16 mouse cellular contexts compared by ENCODE assay signal in genomic region chr10:87740323-87740722, GRCm38 (mm10).
DNase-seq lines count a peak whose midpoint lies in the region; ATAC-seq and TF ChIP-seq lines count a peak whose summit lies in the region.
"Had no signal": no experiment of that assay in that cellular context is flagged by ENCODE, and none has a peak within 500 bp of the region (broad histone marks: within the 10 kb centered on the region; RNA-seq: fewer than 3 reads in every experiment).

No protein-coding gene starts in this region.

- no peak for TF ChIP-seq POLR2A in heart, adult 2 months (IDR thresholded peaks at IDR 0.05; ENCODE audit: insufficient read depth, low read depth, low read length)

- H3K4me2 ChIP-seq in heart, embryonic 11.5 days: no peak overlapping the region
- no peak overlapping the region for H3K4me2 ChIP-seq in intestine, embryonic 15.5 days (replicated peaks)
- H3K4me2 ChIP-seq: liver, embryonic 15.5 days; neural tube, embryonic 15.5 days had no signal

- no peak for TF ChIP-seq EP300 in heart, adult 2 months (IDR thresholded peaks at IDR 0.05; ENCODE audit: insufficient read depth, low read depth, low read length)

- no peak for ATAC-seq in heart, embryonic 11.5 days (replicated peaks; ENCODE audit: insufficient number of reproducible peaks, low FRiP score, low TSS enrichment)
- peak; percentile 72 for ATAC-seq in intestine, embryonic 15.5 days
- ATAC-seq: activated CD4-positive, CD25-positive, alpha-beta regulatory T cell, adult 4 months had no signal

- H3K27ac ChIP-seq in heart, adult 2 months: no peak overlapping the region
- no peak overlapping the region for H3K27ac ChIP-seq in heart, embryonic 11.5 days (ENCODE audit: low read depth, low read length)
- 0 out of 2 replicates have a peak overlapping the region, but pooled peaks have one; percentile 44 for H3K27ac ChIP-seq in intestine, embryonic 15.5 days
- H3K27ac ChIP-seq: hindbrain, embryonic 10.5 days; liver, embryonic 15.5 days; neural tube, embryonic 15.5 days had no signal

- TF ChIP-seq CTCF in heart, adult 2 months (IDR thresholded peaks at IDR 0.05): no peak

- no peaks in the 10 kb centered on the region for H3K79me2 ChIP-seq in heart, adult 2 months (replicated peaks; ENCODE audit: control insufficient read depth, insufficient read depth, low read length)

- H3K36me3 ChIP-seq in heart, adult 2 months (ENCODE audit: control insufficient read depth, insufficient read depth, low read length): no peaks in the 10 kb centered on the region
- H3K36me3 ChIP-seq in heart, embryonic 11.5 days (ENCODE audit: control insufficient read depth, insufficient read depth, low read length): no peaks in the 10 kb centered on the region
- H3K36me3 ChIP-seq in intestine, embryonic 15.5 days: no peaks in the 10 kb centered on the region
- H3K36me3 ChIP-seq: G1E; hindbrain, embryonic 10.5 days; liver, embryonic 15.5 days; neural tube, embryonic 15.5 days had no signal

- intact Hi-C loops in heart, adult 2 months (cut with DNase I): no loop called here

- DNase-seq in heart, adult 2 months: peak; percentile 22 to 25
- peak; percentile 2 for DNase-seq in R1 (ENCODE audit: low read depth, low spot score)
- DNase-seq in gastrocnemius, postnatal 10 days: peak; percentile 23
- no peak for DNase-seq in thymus, postnatal 4 days
- no peak for DNase-seq in spleen, postnatal 4 days (ENCODE audit: low spot score in 2 of 2)
- no peak for DNase-seq in right cerebral cortex, postnatal 25 days
- DNase-seq: cerebellum, postnatal 10 days; midbrain, embryonic 14.5 days; thymus, adult 18-20 months had no signal

- no peak overlapping the region for H3K4me3 ChIP-seq in heart, adult 2 months
- H3K4me3 ChIP-seq in heart, embryonic 11.5 days (ENCODE audit: low read depth, low read length): no peak overlapping the region
- no peak overlapping the region for H3K4me3 ChIP-seq in intestine, embryonic 15.5 days (replicated peaks)
- H3K4me3 ChIP-seq: hindbrain, embryonic 10.5 days; liver, embryonic 15.5 days; neural tube, embryonic 15.5 days had no signal

- no peaks in the 10 kb centered on the region for H3K9me3 ChIP-seq in heart, embryonic 11.5 days (replicated peaks; ENCODE audit: control insufficient read depth, low read length)
- H3K9me3 ChIP-seq in intestine, embryonic 15.5 days: no peaks in the 10 kb centered on the region
- H3K9me3 ChIP-seq: hindbrain, embryonic 10.5 days; liver, embryonic 15.5 days; neural tube, embryonic 15.5 days had no signal

- H3K4me1 ChIP-seq in heart, adult 2 months (ENCODE audit: control insufficient read depth, insufficient read depth, low read length): no peaks in the 10 kb centered on the region
- H3K4me1 ChIP-seq in heart, embryonic 11.5 days (ENCODE audit: control insufficient read depth, insufficient read depth, low read length): no peaks in the 10 kb centered on the region
- no peaks in the 10 kb centered on the region for H3K4me1 ChIP-seq in intestine, embryonic 15.5 days (replicated peaks)
- H3K4me1 ChIP-seq: hindbrain, embryonic 10.5 days; liver, embryonic 15.5 days; neural tube, embryonic 15.5 days had no signal

- WGBS in heart, adult 2 months: 71% methylated on average over 8 of the region's 8 CpGs
- 80% methylated on average over 8 of the region's 8 CpGs for WGBS in heart, embryonic 11.5 days (ENCODE audit: insufficient replicate concordance)
- 53% methylated on average over 8 of the region's 8 CpGs for WGBS in intestine, embryonic 15.5 days

- no peaks in the 10 kb centered on the region for H3K27me3 ChIP-seq in heart, adult 2 months (ENCODE audit: control insufficient read depth, insufficient read depth, low read length)
- H3K27me3 ChIP-seq in heart, embryonic 11.5 days (ENCODE audit: control insufficient read depth, insufficient read depth, low read length): no peaks in the 10 kb centered on the region
- H3K27me3 ChIP-seq in intestine, embryonic 15.5 days (replicated peaks): no peaks in the 10 kb centered on the region
- H3K27me3 ChIP-seq: liver, embryonic 15.5 days; neural tube, embryonic 15.5 days had no signal

- no peak overlapping the region for H3K9ac ChIP-seq in heart, adult 2 months (ENCODE audit: low read depth, low read length)
- H3K9ac ChIP-seq in heart, embryonic 11.5 days (ENCODE audit: low read depth, low read length): no peak overlapping the region
- no peak overlapping the region for H3K9ac ChIP-seq in intestine, embryonic 15.5 days
- H3K9ac ChIP-seq: liver, embryonic 15.5 days; neural tube, embryonic 15.5 days had no signal

Comparison
In these comparisons a context has a peak if more than half of its experiments do, and no peak if none do; other contexts are left out.
1. DNase-seq: peak in heart, adult 2 months (2 of 2), R1 (single experiment) and gastrocnemius, postnatal 10 days (single experiment); none in thymus, postnatal 4 days (single experiment), spleen, postnatal 4 days (0 of 2) and right cerebral cortex, postnatal 25 days (single experiment).